Mouse (Mus musculus): ENCODE measurements around the gene Slc6a21.

GRCm38 (mm10) chr7:45228548-45228947 lies 48.8 kb upstream of the Slc6a21 start:
- no peak for TF ChIP-seq CTCF (IDR thresholded peaks at IDR 0.05; ENCODE audit: low read depth, low read length)
- no peak for TF ChIP-seq GATA1 (IDR thresholded peaks at IDR 0.05; ENCODE audit: borderline replicate concordance, low read length)
